Mouse (Mus musculus) lung, adult 2 months (tissue): ENCODE measurements around the gene Usp6nl.

Experiments
- CTCF ChIP-seq: fragments of 200-500 bp; IDR thresholded peaks from 2 replicates; pipeline ENCODE4 v1.5.1; 2011; ENCODE audit warnings: mild to moderate bottlenecking, low read length, control low read depth; ENCODE audit not compliant: insufficient read depth
- POLR2A ChIP-seq: fragments of 200-500 bp; IDR thresholded peaks from 2 replicates; pipeline ENCODE4 v1.6.1; 2011; ENCODE audit warnings: low read depth, mild to moderate bottlenecking, control low read depth, low read length, borderline replicate concordance; ENCODE audit errors: extremely low read depth

GRCm38 (mm10) chr2:6484179-6484578 lies 161.7 kb downstream of the Usp6nl start:
- no peak for TF ChIP-seq POLR2A
- no peak for TF ChIP-seq CTCF
